Mouse (Mus musculus) spleen, postnatal 36 days (tissue): ENCODE measurements around the gene Acsl5.

Experiments
- DNase-seq, 2 experiments: peaks; one replicate each; pipeline ENCODE4 v3.0.0; 2022; ENCODE audit warnings: low spot score in 2 of 2, mixed read lengths in 1 of 2

Acsl5 gene

GRCm38 (mm10) chr19:55251383-55252124 lies at the start of gene Acsl5:
Gene Acsl5 (plus strand): TSS chr19:55251938.
- DNase-seq: no peak

GRCm38 (mm10) chr19:55206482-55207138 lies 45.1 kb upstream of the Acsl5 start:
- DNase-seq: peak in 1 of 2 experiments; percentile 22

GRCm38 (mm10) chr19:55207205-55207604 lies 44.5 kb upstream of the Acsl5 start:
- DNase-seq: no peak

- DNase-seq: no peak
These were observed 43.8 kb upstream of the Acsl5 start for GRCm38 (mm10) chr19:55207746-55208538.

- no peak for DNase-seq
These were observed 43.1 kb upstream of the Acsl5 start for GRCm38 (mm10) chr19:55208654-55209053.

GRCm38 (mm10) chr19:55209084-55209483 lies 42.7 kb upstream of the Acsl5 start:
- DNase-seq: no peak

- no peak for DNase-seq
These were observed 40.0 kb upstream of the Acsl5 start for GRCm38 (mm10) chr19:55211698-55212097.

- DNase-seq: no peak
These were observed 38.0 kb upstream of the Acsl5 start for GRCm38 (mm10) chr19:55213617-55214340.

- no peak for DNase-seq
These were observed 34.9 kb upstream of the Acsl5 start for GRCm38 (mm10) chr19:55216876-55217275.

GRCm38 (mm10) chr19:55217365-55217764 lies 34.4 kb upstream of the Acsl5 start:
- no peak for DNase-seq

- peak; percentile 62 to 73 for DNase-seq
These were observed 33.5 kb upstream of the Acsl5 start for GRCm38 (mm10) chr19:55218192-55218739.

GRCm38 (mm10) chr19:55218741-55219221 lies 33.0 kb upstream of the Acsl5 start:
- peak; percentile 41 to 59 for DNase-seq

- no peak for DNase-seq
These were observed 32.4 kb upstream of the Acsl5 start for GRCm38 (mm10) chr19:55219359-55219758.

- DNase-seq: no peak
These were observed 30.5 kb upstream of the Acsl5 start for GRCm38 (mm10) chr19:55221208-55221607.

- no peak for DNase-seq
These were observed 29.5 kb upstream of the Acsl5 start for GRCm38 (mm10) chr19:55222268-55222667.

GRCm38 (mm10) chr19:55226621-55227020 lies 25.1 kb upstream of the Acsl5 start:
- DNase-seq: no peak

GRCm38 (mm10) chr19:55227135-55227534 lies 24.6 kb upstream of the Acsl5 start:
- DNase-seq: peak; percentile 20 to 21

- DNase-seq: no peak
These were observed 20.7 kb upstream of the Acsl5 start for GRCm38 (mm10) chr19:55231081-55231480.

- DNase-seq: peak; percentile 14 to 36
These were observed 19.6 kb upstream of the Acsl5 start for GRCm38 (mm10) chr19:55232136-55232535.

- no peak for DNase-seq
These were observed 15.7 kb upstream of the Acsl5 start for GRCm38 (mm10) chr19:55236026-55236425.

GRCm38 (mm10) chr19:55236564-55236963 lies 15.2 kb upstream of the Acsl5 start:
- DNase-seq: no peak
